ENCODE assay signal across 12 mouse cellular contexts in genomic region chr9:12380732-12381645, GRCm38 (mm10).
DNase-seq lines count a peak whose midpoint lies in the region; ATAC-seq and TF ChIP-seq lines count a peak whose summit lies in the region.
"Had no signal": no experiment of that assay in that cellular context is flagged by ENCODE, and none has a peak within 500 bp of the region (broad histone marks: within the 10 kb centered on the region; RNA-seq: fewer than 3 reads in every experiment).

No protein-coding gene starts in this region.

- H3K27ac ChIP-seq in heart, embryonic 15.5 days = peak overlapping the region; percentile 47; the same call in 1 of the 2 replicates
- no peak overlapping the region for H3K27ac ChIP-seq in forebrain, postnatal 0 days (ENCODE audit: low read depth, low read length)
- H3K27ac ChIP-seq: embryonic facial prominence, embryonic 12.5 days had no signal

- no peaks in the 10 kb centered on the region for H3K27me3 ChIP-seq in heart, embryonic 15.5 days
- H3K27me3 ChIP-seq in forebrain, postnatal 0 days (ENCODE audit: insufficient read depth, low read length) = no peaks in the 10 kb centered on the region
- H3K27me3 ChIP-seq: embryonic facial prominence, embryonic 12.5 days; megakaryocyte, embryonic 14.5 days had no signal

- H3K36me3 ChIP-seq in heart, embryonic 15.5 days = no peaks in the 10 kb centered on the region
- no peaks in the 10 kb centered on the region for H3K36me3 ChIP-seq in forebrain, postnatal 0 days (ENCODE audit: insufficient read depth)
- H3K36me3 ChIP-seq: embryonic facial prominence, embryonic 12.5 days had no signal

- intact Hi-C loops in heart, postnatal 36 days (cut with DNase I) = no loop called here

- no peak overlapping the region for H3K9ac ChIP-seq in heart, embryonic 15.5 days
- no peak overlapping the region for H3K9ac ChIP-seq in forebrain, postnatal 0 days
- H3K9ac ChIP-seq: embryonic facial prominence, embryonic 12.5 days had no signal

- H3K4me3 ChIP-seq in heart, embryonic 15.5 days = no peak overlapping the region
- H3K4me3 ChIP-seq in forebrain, postnatal 0 days (ENCODE audit: low read depth, low read length) = no peak overlapping the region
- H3K4me3 ChIP-seq: embryonic facial prominence, embryonic 12.5 days; megakaryocyte, embryonic 14.5 days had no signal

- DNase-seq in heart, postnatal 36 days = no peak
- peak; percentile 57 for DNase-seq in brain, embryonic 14.5 days (ENCODE audit: low read depth)
- peak; percentile 15 for DNase-seq in forebrain, postnatal 0 days
- peak; percentile 44 to 59 for DNase-seq in kidney, postnatal 36 days
- no peak for DNase-seq in right cerebral cortex, postnatal 14 days
- no peak for DNase-seq in spleen, postnatal 36 days (ENCODE audit: low spot score in 2 of 2)
- DNase-seq: adrenal gland, adult 8-10 months; thymus, postnatal 4 days had no signal

- peak overlapping the region; percentile 20; the same call in 1 of the 2 replicates for H3K4me2 ChIP-seq in heart, embryonic 15.5 days
- H3K4me2 ChIP-seq in forebrain, postnatal 0 days (ENCODE audit: low read depth) = no peak overlapping the region
- H3K4me2 ChIP-seq: embryonic facial prominence, embryonic 12.5 days had no signal

- no peak for ATAC-seq in heart, embryonic 15.5 days (replicated peaks; ENCODE audit: insufficient number of reproducible peaks, insufficient read depth, low FRiP score, low read depth)
- ATAC-seq in forebrain, postnatal 0 days = no peak
- no peak for ATAC-seq in granulocyte monocyte progenitor cell, adult 5-6 weeks (replicated peaks; ENCODE audit: poor library complexity, severe bottlenecking)

- TF ChIP-seq CTCF in brain, embryonic 14.5 days (IDR thresholded peaks at IDR 0.05; ENCODE audit: borderline replicate concordance, extremely low read depth, insufficient read depth, insufficient read length) = no peak
- TF ChIP-seq CTCF in forebrain, postnatal 0 days (IDR thresholded peaks at IDR 0.05; ENCODE audit: low read depth) = no peak

- no peaks in the 10 kb centered on the region; the same call in 1 of the 2 replicates for H3K4me1 ChIP-seq in heart, embryonic 15.5 days (replicated peaks)
- H3K4me1 ChIP-seq in forebrain, postnatal 0 days (ENCODE audit: insufficient read depth) = no peaks in the 10 kb centered on the region
- H3K4me1 ChIP-seq: embryonic facial prominence, embryonic 12.5 days; megakaryocyte, embryonic 14.5 days had no signal

- 9% methylated on average over 4 of the region's 4 CpGs for whole genome bisulfite sequencing in heart, embryonic 15.5 days
- WGBS in forebrain, postnatal 0 days = 4% methylated on average over 4 of the region's 4 CpGs

- TF ChIP-seq POLR2A in brain, embryonic 14.5 days (IDR thresholded peaks at IDR 0.05; ENCODE audit: borderline replicate concordance, extremely low read depth, insufficient read depth, insufficient read length, poor library complexity, severe bottlenecking) = no peak

- no peaks in the 10 kb centered on the region for H3K9me3 ChIP-seq in heart, embryonic 15.5 days (replicated peaks)
- H3K9me3 ChIP-seq in forebrain, postnatal 0 days (ENCODE audit: low read length) = no peaks in the 10 kb centered on the region
- H3K9me3 ChIP-seq: embryonic facial prominence, embryonic 12.5 days; megakaryocyte, embryonic 14.5 days had no signal

Comparison
In these comparisons a context has a peak if more than half of its experiments do, and no peak if none do; other contexts are left out.
1. DNase-seq: peak in brain, embryonic 14.5 days (single experiment), forebrain, postnatal 0 days (single experiment) and kidney, postnatal 36 days (2 of 2); none in heart, postnatal 36 days (0 of 2), right cerebral cortex, postnatal 14 days (single experiment) and spleen, postnatal 36 days (0 of 2).